Mouse (Mus musculus) hindbrain, embryonic 14.5 days (tissue): ENCODE measurements around the gene Abcb9. TPM values are rescaled to one million over a fixed set of nuclear protein-coding genes. Genes with fewer than 3 reads are reported as not detected.

Source experiments
- ATAC-seq: fragments of 200-750 bp; cut with Nextera tagmentation; 2 replicates; pipeline ENCODE4 v1.8.0; 2017; ENCODE audit warnings: moderate number of reproducible peaks, mild to moderate bottlenecking, moderate TSS enrichment, moderate library complexity; ENCODE audit not compliant: low FRiP score
- DNase-seq: peaks from one replicate; pipeline ENCODE4 v3.0.0-alpha.2; 2015; ENCODE audit warnings: low spot score
- H3K27ac ChIP-seq: fragments of 300-500 bp; sonication (generic); 2 replicates; pipeline ENCODE4 v1.5.1; 2014; ENCODE audit warnings: mild to moderate bottlenecking, moderate library complexity
- H3K27me3 ChIP-seq: fragments of 300-500 bp; sonication (generic); 2 replicates; pipeline ENCODE4 v1.6.1; 2014; ENCODE audit warnings: mild to moderate bottlenecking, low read length, mixed read lengths; ENCODE audit not compliant: control insufficient read depth, insufficient read depth
- H3K36me3 ChIP-seq: fragments of 300-500 bp; sonication (generic); replicated peaks from 2 replicates; pipeline ENCODE4 v1.6.1; 2014; ENCODE audit not compliant: control insufficient read depth, insufficient read depth
- H3K4me1 ChIP-seq: fragments of 300-500 bp; sonication (generic); replicated peaks from 2 replicates; pipeline ENCODE4 v1.6.1; 2014; ENCODE audit warnings: antibody characterized with exemption, low read length, mixed read lengths; ENCODE audit not compliant: control insufficient read depth, insufficient read depth
- H3K4me2 ChIP-seq: fragments of 300-500 bp; sonication (generic); replicated peaks from 2 replicates; pipeline ENCODE4 v1.6.1; 2014; ENCODE audit warnings: mild to moderate bottlenecking, moderate library complexity
- H3K4me3 ChIP-seq: fragments of 300-500 bp; sonication (generic); replicated peaks from 2 replicates; pipeline ENCODE4 v1.5.1; 2014; ENCODE audit warnings: mild to moderate bottlenecking, low read length
- H3K9ac ChIP-seq: fragments of 300-500 bp; sonication (generic); 2 replicates; pipeline ENCODE4 v1.6.1; 2014
- H3K9me3 ChIP-seq: fragments of 300-500 bp; sonication (generic); 2 replicates; pipeline ENCODE4 v1.6.1; 2016; ENCODE audit warnings: low read length; ENCODE audit not compliant: control insufficient read depth
- WGBS: fragments of 180-500 bp; shearing (Covaris S2); extraction: QIAGEN DNeasy Blood & Tissue Kit; methylation state at CpG from one replicate; pipeline ENCODE4 v1.1.7; 2014; 5-methylcytosine and 5-hydroxymethylcytosine counted together
- polyA plus RNA-seq: library from polyadenylated mRNA; unstranded; fragments of >200 nt; fragmentation: Nextera tagmentation; extraction: Ambion mirVana; gene quantifications from 2 replicates; pipeline ENCODE4 v1.2.1, GENCODE M21; 2014

The Abcb9 gene
- polyA plus RNA-seq, 1 experiment from 2014 or later: 13.2 TPM

GRCm38 (mm10) chr5:124043999-124044398 is 51.6 kb downstream of the Abcb9 start:
- Histone ChIP-seq H3K9me3 (no peaks in the 10 kb centered on the region), H3K4me3 (no peak overlapping the region), H3K27me3 (no peaks in the 10 kb centered on the region), H3K4me1 (0 out of 2 replicates have a peak, but pooled peaks cover 11% of the 10 kb centered on the region), H3K4me2 (no peak overlapping the region), H3K36me3 (no peaks in the 10 kb centered on the region), H3K27ac (peak overlapping the region; percentile 77; the same call in 1 of the 2 replicates), H3K9ac (no peak overlapping the region)
- DNase-seq (no peak), ATAC-seq (no peak)
- 45% methylated on average over 5 of the region's 5 CpGs for WGBS

GRCm38 (mm10) chr5:124043212-124043978 is 52.2 kb downstream of the Abcb9 start:
- peak overlapping the region; percentile 77 for H3K27ac ChIP-seq
- no peak overlapping the region for H3K4me3 ChIP-seq
- DNase-seq (peak; percentile 68), ATAC-seq (peak; percentile 88)
- H3K9ac ChIP-seq: no peak overlapping the region
- H3K4me1 ChIP-seq: 0 out of 2 replicates have a peak, but pooled peaks cover 11% of the 10 kb centered on the region
- H3K36me3 ChIP-seq: no peaks in the 10 kb centered on the region
- H3K4me2 ChIP-seq: no peak overlapping the region
- 19% methylated on average over 10 of the region's 10 CpGs for WGBS
- H3K9me3 ChIP-seq: no peaks in the 10 kb centered on the region
- H3K27me3 ChIP-seq: no peaks in the 10 kb centered on the region

GRCm38 (mm10) chr5:124041097-124041496 is 54.5 kb downstream of the Abcb9 start:
- ATAC-seq (no peak), DNase-seq (no peak)
- no peak overlapping the region for H3K27ac ChIP-seq
- H3K4me3 ChIP-seq: no peak overlapping the region
- no peak overlapping the region for H3K9ac ChIP-seq
- no peaks in the 10 kb centered on the region for H3K36me3 ChIP-seq
- H3K27me3 ChIP-seq: no peaks in the 10 kb centered on the region
- H3K9me3 ChIP-seq: no peaks in the 10 kb centered on the region
- H3K4me1 ChIP-seq: 0 out of 2 replicates have a peak, but pooled peaks cover 14% of the 10 kb centered on the region
- 72% methylated on average over 9 of the region's 9 CpGs for WGBS
- no peak overlapping the region for H3K4me2 ChIP-seq

GRCm38 (mm10) chr5:124039602-124040001 is 56.0 kb downstream of the Abcb9 start:
- no peak for ATAC-seq
- H3K4me2 ChIP-seq: no peak overlapping the region
- no peaks in the 10 kb centered on the region for H3K36me3 ChIP-seq
- WGBS: 80% methylated on average over 6 of the region's 6 CpGs
- H3K27ac ChIP-seq: no peak overlapping the region
- H3K27me3 ChIP-seq: no peaks in the 10 kb centered on the region
- H3K4me1 ChIP-seq: 0 out of 2 replicates have a peak, but pooled peaks cover 7% of the 10 kb centered on the region
- no peak for DNase-seq
- H3K4me3 ChIP-seq: no peak overlapping the region
- no peaks in the 10 kb centered on the region for H3K9me3 ChIP-seq
- no peak overlapping the region for H3K9ac ChIP-seq

GRCm38 (mm10) chr5:124036836-124037235 is 58.8 kb downstream of the Abcb9 start:
- no peak overlapping the region for H3K4me2 ChIP-seq
- ATAC-seq (0 out of 2 replicates have a peak, but pooled peaks have one; percentile 41), DNase-seq (peak; percentile 44)
- no peaks in the 10 kb centered on the region for H3K27me3 ChIP-seq
- H3K36me3 ChIP-seq: no peaks in the 10 kb centered on the region
- 21% methylated on average over 5 of the region's 5 CpGs for WGBS
- no peaks in the 10 kb centered on the region for H3K9me3 ChIP-seq
- H3K27ac ChIP-seq: no peak overlapping the region
- H3K9ac ChIP-seq: no peak overlapping the region
- H3K4me3 ChIP-seq: no peak overlapping the region
- H3K4me1 ChIP-seq: 0 out of 2 replicates have a peak, but pooled peaks cover 3% of the 10 kb centered on the region

GRCm38 (mm10) chr5:124036341-124036740 is 59.3 kb downstream of the Abcb9 start:
- H3K36me3 ChIP-seq: no peaks in the 10 kb centered on the region
- no peaks in the 10 kb centered on the region for H3K9me3 ChIP-seq
- ATAC-seq (no peak), DNase-seq (no peak)
- H3K27me3 ChIP-seq: no peaks in the 10 kb centered on the region
- no peak overlapping the region for H3K27ac ChIP-seq
- 0 out of 2 replicates have a peak, but pooled peaks cover 3% of the 10 kb centered on the region for H3K4me1 ChIP-seq
- no peak overlapping the region for H3K4me3 ChIP-seq
- no peak overlapping the region for H3K4me2 ChIP-seq
- WGBS: 25% methylated on average over 6 of the region's 6 CpGs
- no peak overlapping the region for H3K9ac ChIP-seq

GRCm38 (mm10) chr5:124035806-124036205 is 59.8 kb downstream of the Abcb9 start:
- H3K4me3 ChIP-seq: no peak overlapping the region
- 78% methylated on average over 8 of the region's 8 CpGs for WGBS
- no peak for ATAC-seq

GRCm38 (mm10) chr5:124035406-124035805 is 60.2 kb downstream of the Abcb9 start:
- no peak for DNase-seq
- 91% methylated on average over 9 of the region's 9 CpGs for WGBS
- Histone ChIP-seq H3K27ac (no peak overlapping the region), H3K27me3 (no peaks in the 10 kb centered on the region), H3K4me3 (no peak overlapping the region), H3K9ac (no peak overlapping the region), H3K36me3 (no peaks in the 10 kb centered on the region), H3K4me2 (no peak overlapping the region), H3K9me3 (no peaks in the 10 kb centered on the region), H3K4me1 (peaks cover 3% of the 10 kb centered on the region; the same call in 1 of the 2 replicates)
- no peak for ATAC-seq

More at GRCm38 (mm10) chr5:124035806-124036205, 59.8 kb downstream of the Abcb9 start:
- no peak for DNase-seq
- no peak overlapping the region for H3K9ac ChIP-seq
- H3K4me1 ChIP-seq: 0 out of 2 replicates have a peak, but pooled peaks cover 3% of the 10 kb centered on the region
- no peak overlapping the region for H3K27ac ChIP-seq
- H3K36me3 ChIP-seq: no peaks in the 10 kb centered on the region
- no peak overlapping the region for H3K4me2 ChIP-seq
- no peaks in the 10 kb centered on the region for H3K9me3 ChIP-seq
- H3K27me3 ChIP-seq: no peaks in the 10 kb centered on the region

- no peak for ATAC-seq
- no peak overlapping the region for H3K4me2 ChIP-seq
- no peak overlapping the region for H3K9ac ChIP-seq
- H3K9me3 ChIP-seq: no peaks in the 10 kb centered on the region
- WGBS: 86% methylated on average over 11 of the region's 11 CpGs
- no peaks in the 10 kb centered on the region for H3K36me3 ChIP-seq
- no peak for DNase-seq
- H3K27ac ChIP-seq: no peak overlapping the region
- H3K27me3 ChIP-seq: no peaks in the 10 kb centered on the region
- no peak overlapping the region for H3K4me3 ChIP-seq
- peaks cover 13% of the 10 kb centered on the region for H3K4me1 ChIP-seq
These were observed 61.1 kb downstream of the Abcb9 start for GRCm38 (mm10) chr5:124034471-124034870.
